In the genomic region with DNA sequence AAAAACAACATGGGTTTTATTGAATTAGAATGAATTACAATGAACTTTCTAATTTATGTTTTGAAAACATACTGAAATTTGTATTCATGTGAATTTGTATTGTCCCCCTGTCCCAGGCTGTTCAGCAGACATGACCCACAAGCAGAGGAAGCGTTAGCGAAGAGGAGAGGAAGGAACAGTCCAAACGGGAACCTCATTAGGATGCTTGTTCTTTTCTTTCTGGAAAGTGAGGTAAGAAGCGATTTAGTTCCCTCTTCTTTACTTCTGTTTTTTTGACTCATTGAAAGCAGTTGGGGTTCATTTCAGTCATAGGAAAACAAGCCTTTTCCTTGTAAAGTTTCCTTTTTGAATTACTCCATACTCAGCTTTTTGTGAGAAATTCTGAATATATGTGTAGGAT, we compare ENCODE assay signal across 22 mouse cellular contexts.
A peak's percentile ranks its signal among the peaks of the same experiment; 100 is the strongest.
DNase-seq lines count a peak whose midpoint lies in the region; ATAC-seq and TF ChIP-seq lines count a peak whose summit lies in the region.
"Had no signal": no experiment of that assay in that cellular context is flagged by ENCODE, and none has a peak within 500 bp of the region (broad histone marks: within the 10 kb centered on the region; RNA-seq: fewer than 3 reads in every experiment).

No protein-coding gene starts in this region.

- no peak for TF ChIP-seq RAD21 in MEL (IDR thresholded peaks at IDR 0.05; ENCODE audit: low read depth, low read length)

- no peak for TF ChIP-seq CTCF in liver, adult 2 months (IDR thresholded peaks at IDR 0.05; ENCODE audit: low read depth, low read length)
- TF ChIP-seq CTCF in MEL (IDR thresholded peaks at IDR 0.05 in 2 of 3, conservative IDR thresholded peaks at IDR 0.05 in 1 of 3; ENCODE audit: control insufficient read depth in 1 of 3, insufficient read depth in 1 of 3, low read depth in 2 of 3, low read length in 3 of 3, poor library complexity in 1 of 3, severe bottlenecking in 1 of 3): no peak

- H3K4me1 ChIP-seq in liver, adult 2 months (ENCODE audit: control insufficient read depth, insufficient read depth, low read length): no peaks in the 10 kb centered on the region
- no peaks in the 10 kb centered on the region for H3K4me1 ChIP-seq in MEL (ENCODE audit: control insufficient read depth in 1 of 2, insufficient read depth in 2 of 2, low read length in 2 of 2)
- no peaks in the 10 kb centered on the region for H3K4me1 ChIP-seq in hindbrain, embryonic 12.5 days
- H3K4me1 ChIP-seq: embryonic facial prominence, embryonic 10.5 days; forebrain, embryonic 13.5 days; heart, embryonic 12.5 days; intestine, embryonic 15.5 days had no signal

- H3K79me2 ChIP-seq in liver, adult 2 months (ENCODE audit: control insufficient read depth, insufficient read depth, low read length): no peaks in the 10 kb centered on the region
- no peaks in the 10 kb centered on the region for H3K79me2 ChIP-seq in MEL (ENCODE audit: control insufficient read depth, insufficient read depth, low read length, poor library complexity)

- no peaks in the 10 kb centered on the region for H3K27me3 ChIP-seq in liver, adult 2 months (ENCODE audit: control insufficient read depth, insufficient read depth, low read length)
- no peaks in the 10 kb centered on the region for H3K27me3 ChIP-seq in MEL (ENCODE audit: control insufficient read depth in 1 of 2, insufficient read depth in 2 of 2, low read length in 2 of 2)
- no peaks in the 10 kb centered on the region for H3K27me3 ChIP-seq in hindbrain, embryonic 12.5 days
- H3K27me3 ChIP-seq: CH12.LX; forebrain, embryonic 13.5 days; heart, embryonic 12.5 days; intestine, embryonic 15.5 days had no signal

- no peaks in the 10 kb centered on the region for H3K9me3 ChIP-seq in MEL (replicated peaks; ENCODE audit: insufficient read depth, low read length)
- H3K9me3 ChIP-seq in hindbrain, embryonic 12.5 days (replicated peaks): no peaks in the 10 kb centered on the region
- H3K9me3 ChIP-seq: embryonic facial prominence, embryonic 10.5 days; forebrain, embryonic 13.5 days; heart, embryonic 12.5 days; intestine, embryonic 15.5 days had no signal

- TF ChIP-seq EP300 in MEL (IDR thresholded peaks at IDR 0.05; ENCODE audit: low read depth in 1 of 2, low read length in 2 of 2): no peak

- peak; percentile 30 for DNase-seq in liver, adult 2 months (ENCODE audit: extremely low read depth, low read depth, low spot score)
- no peak for DNase-seq in liver
- DNase-seq in MEL (ENCODE audit: low read depth, low spot score): peak; percentile 11
- DNase-seq in layer of hippocampus, adult 9-11 months: no peak
- DNase-seq in adrenal gland, adult 18-20 months (ENCODE audit: low spot score in 2 of 2): no peak
- DNase-seq: adrenal gland, postnatal 10 days; cerebellum, adult 11-12 months; cerebellum, adult 9-10 months; cerebellum, postnatal 36 days; forebrain, postnatal 0 days; gastrocnemius, adult 2 months; heart, adult 2 months; heart, postnatal 36 days had no signal

- peak; percentile 99 for ATAC-seq in granulocyte monocyte progenitor cell, adult 5-6 weeks (replicated peaks; ENCODE audit: poor library complexity, severe bottlenecking)
- peak; percentile 85 for ATAC-seq in monocyte, adult 5-6 weeks (replicated peaks; ENCODE audit: insufficient number of reproducible peaks, low FRiP score, low TSS enrichment, poor library complexity, severe bottlenecking)
- no peak for ATAC-seq in hindbrain, embryonic 12.5 days (ENCODE audit: low FRiP score)
- ATAC-seq: forebrain, embryonic 13.5 days; forebrain, postnatal 0 days; intestine, embryonic 15.5 days had no signal

- H3K27ac ChIP-seq in liver, adult 2 months (replicated peaks; ENCODE audit: insufficient read depth, low read depth, low read length): no peak overlapping the region
- H3K27ac ChIP-seq in MEL (ENCODE audit: control insufficient read depth, low read depth, low read length): no peak overlapping the region
- H3K27ac ChIP-seq in hindbrain, embryonic 12.5 days: no peak overlapping the region
- H3K27ac ChIP-seq: embryonic facial prominence, embryonic 10.5 days; forebrain, embryonic 13.5 days; gastrocnemius, adult 2 months; heart, adult 2 months; hindbrain, embryonic 14.5 days; intestine, embryonic 15.5 days had no signal

- no peak for TF ChIP-seq POLR2A in liver, adult 2 months (IDR thresholded peaks at IDR 0.05; ENCODE audit: extremely low read depth, insufficient read depth, low read length)
- no peak for TF ChIP-seq POLR2A in MEL (IDR thresholded peaks at IDR 0.05; ENCODE audit: control insufficient read depth in 1 of 2, insufficient read depth in 1 of 2, low read depth in 1 of 2, low read length in 2 of 2, poor library complexity in 1 of 2)

- H3K4me2 ChIP-seq in hindbrain, embryonic 12.5 days (replicated peaks): no peak overlapping the region
- H3K4me2 ChIP-seq: forebrain, embryonic 13.5 days; heart, embryonic 12.5 days; hindbrain, embryonic 14.5 days; intestine, embryonic 15.5 days had no signal

- 88% methylated on average over 4 of the region's 4 CpGs for WGBS in liver, adult 2 months
- WGBS in hindbrain, embryonic 12.5 days: 91% methylated on average over 4 of the region's 4 CpGs

- no peaks in the 10 kb centered on the region; the same call in none of the 2 replicates for H3K36me3 ChIP-seq in liver, adult 2 months (ENCODE audit: control insufficient read depth, insufficient read depth, low read length)
- H3K36me3 ChIP-seq in MEL (ENCODE audit: control insufficient read depth in 1 of 2, insufficient read depth in 2 of 2, low read length in 2 of 2): no peaks in the 10 kb centered on the region; a peak in 1 of 4 replicates
- no peaks in the 10 kb centered on the region for H3K36me3 ChIP-seq in hindbrain, embryonic 12.5 days
- H3K36me3 ChIP-seq: heart, embryonic 12.5 days; intestine, embryonic 15.5 days had no signal

- H3K9ac ChIP-seq in liver, adult 2 months (ENCODE audit: low read depth, low read length): no peak overlapping the region
- no peak overlapping the region for H3K9ac ChIP-seq in MEL (ENCODE audit: control insufficient read depth, low read depth, low read length, poor library complexity, severe bottlenecking)
- no peak overlapping the region for H3K9ac ChIP-seq in hindbrain, embryonic 12.5 days
- H3K9ac ChIP-seq: forebrain, embryonic 13.5 days; forebrain, postnatal 0 days; heart, embryonic 12.5 days; hindbrain, embryonic 14.5 days; intestine, embryonic 15.5 days had no signal

- H3K4me3 ChIP-seq in liver, adult 2 months (ENCODE audit: insufficient read depth, low read depth, low read length): no peak overlapping the region
- H3K4me3 ChIP-seq in MEL (ENCODE audit: control insufficient read depth in 1 of 2, insufficient read depth in 1 of 2, low read depth in 2 of 2, low read length in 2 of 2): no peak overlapping the region
- no peak overlapping the region for H3K4me3 ChIP-seq in hindbrain, embryonic 12.5 days
- H3K4me3 ChIP-seq: embryonic facial prominence, embryonic 10.5 days; forebrain, embryonic 13.5 days; gastrocnemius, adult 2 months; heart, adult 2 months; heart, embryonic 12.5 days; intestine, embryonic 15.5 days had no signal

TF ChIP-seq in MEL, 35 proteins besides CTCF, POLR2A, EP300 and RAD21:
- no peak for TF ChIP-seq POLR2AphosphoS2 (IDR thresholded peaks at IDR 0.05; ENCODE audit: low read length)
- TF ChIP-seq BHLHE40 (IDR thresholded peaks at IDR 0.05; ENCODE audit: borderline replicate concordance, low read depth, low read length): no peak
- TF ChIP-seq KAT2A (conservative IDR thresholded peaks at IDR 0.05; ENCODE audit: low read depth, low read length): no peak
- TF ChIP-seq ZNF384 (IDR thresholded peaks at IDR 0.05; ENCODE audit: low read depth, low read length): no peak

Comparison
In these comparisons a context has a peak if more than half of its experiments do, and no peak if none do; other contexts are left out.
1. DNase-seq: peak in liver, adult 2 months (single experiment) and MEL (single experiment); none in liver (single experiment), layer of hippocampus, adult 9-11 months (single experiment) and adrenal gland, adult 18-20 months (0 of 2).